Mouse (Mus musculus): ENCODE data around the gene Gm49342. TPM values are rescaled to one million over a fixed set of nuclear protein-coding genes. Genes with fewer than 3 reads are reported as not detected.
A peak's percentile ranks its signal among the peaks of the same experiment; 100 is the strongest.
"Not testable (repeated sequence)": the region's sequence is repeated elsewhere in the genome, so short reads cannot be mapped to it uniquely, and the experiment has no call there.

Gene Gm49342
- polyA plus RNA-seq, 1 experiment from 2014 or later = not detected

DNA sequence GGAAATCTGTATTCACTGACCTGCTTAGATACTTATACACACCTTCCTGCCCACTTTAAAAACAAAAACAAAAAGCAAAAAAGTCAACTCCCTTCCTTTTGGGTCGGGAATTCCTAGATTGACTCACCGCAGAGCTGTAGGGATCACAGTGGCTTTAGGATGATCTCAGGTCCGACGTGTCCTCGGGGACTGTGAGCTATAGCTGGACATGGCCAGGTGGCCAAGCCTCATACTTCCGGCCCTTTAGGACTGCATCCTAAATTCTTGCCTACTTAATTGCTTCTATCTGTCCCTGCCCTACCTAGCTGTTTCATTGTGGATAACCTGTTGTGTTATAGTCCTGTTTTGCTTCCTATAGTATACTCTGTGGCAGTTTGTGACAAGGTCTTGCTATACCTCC is 764 bp downstream of the Gm49342 start:
- H3K4me1 ChIP-seq; H3K36me3 ChIP-seq (replicated peaks); H3K27me3 ChIP-seq; H3K9me3 ChIP-seq: not testable (repeated sequence)
- 10% methylated on average over 6 of the region's 6 CpGs for WGBS
- H3K9ac ChIP-seq = peak overlapping the region; percentile 60
- H3K4me3 ChIP-seq (replicated peaks) = peak overlapping the region; percentile 48
- peak overlapping the region; percentile 60 for H3K4me2 ChIP-seq
- peak overlapping the region; percentile 89 for H3K27ac ChIP-seq
- ATAC-seq (ENCODE audit: low FRiP score) = peak; percentile 38; the same call in 1 of the 2 replicates

DNA sequence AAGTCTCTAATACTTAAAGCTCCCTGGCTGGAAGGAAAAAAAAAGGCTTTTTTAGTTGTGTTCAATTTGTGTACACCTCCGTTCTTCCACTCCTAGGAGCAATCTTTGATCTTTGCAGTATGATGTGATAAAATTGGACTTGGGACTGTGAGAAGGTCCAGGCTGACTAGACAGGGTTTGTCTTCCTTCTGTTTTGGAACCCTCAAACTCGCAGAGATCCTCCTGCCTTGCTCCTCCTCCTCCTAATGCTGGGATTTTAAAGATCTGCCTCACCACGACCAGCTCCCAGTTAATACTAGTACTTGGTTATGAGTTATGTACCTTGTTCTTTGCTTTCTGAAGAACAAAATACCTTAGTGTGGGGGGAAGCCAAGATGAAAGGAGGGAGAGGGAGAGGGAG is 1.2 kb downstream of the Gm49342 start:
- not testable (repeated sequence) for H3K27ac ChIP-seq; H3K27me3 ChIP-seq; H3K4me1 ChIP-seq; H3K36me3 ChIP-seq (replicated peaks); H3K9me3 ChIP-seq; ATAC-seq (ENCODE audit: low FRiP score)
- 35% methylated on average over 3 of the region's 3 CpGs for WGBS
- peak overlapping the region; percentile 60 for H3K4me2 ChIP-seq
- peak overlapping the region; percentile 48 for H3K4me3 ChIP-seq (replicated peaks)
- peak overlapping the region; percentile 60 for H3K9ac ChIP-seq

DNA sequence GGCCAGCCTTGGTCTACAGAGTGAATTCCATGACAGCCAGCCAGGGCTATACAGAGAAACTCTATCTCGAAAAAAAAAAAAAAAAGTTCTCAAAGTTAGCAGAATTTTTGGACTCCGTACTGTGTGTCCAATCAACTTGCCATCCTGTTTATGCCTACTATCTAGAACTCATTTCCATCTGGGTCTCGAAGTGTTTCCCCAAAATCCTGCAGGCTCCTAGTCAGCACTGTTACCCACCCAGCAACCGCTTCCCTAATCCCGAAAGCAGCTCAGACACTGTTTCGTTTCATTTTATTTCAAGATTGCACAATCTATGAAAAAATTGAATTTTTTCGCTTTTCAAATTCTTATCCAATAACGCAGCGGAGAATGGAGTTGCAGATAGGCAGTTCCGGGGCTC is 11.2 kb downstream of the Gm49342 start:
- Histone ChIP-seq H3K4me2 (no peak overlapping the region), H3K9me3 (no peaks in the 10 kb centered on the region), H3K9ac (no peak overlapping the region), H3K27me3 (no peaks in the 10 kb centered on the region), H3K27ac (no peak overlapping the region), H3K36me3 (replicated peaks) (peaks cover 9% of the 10 kb centered on the region), H3K4me1 (0 out of 2 replicates have a peak, but pooled peaks cover 3% of the 10 kb centered on the region), H3K4me3 (replicated peaks) (no peak overlapping the region)
- ATAC-seq (ENCODE audit: low FRiP score) = no peak
- 89% methylated on average over 10 of the region's 10 CpGs for WGBS

DNA sequence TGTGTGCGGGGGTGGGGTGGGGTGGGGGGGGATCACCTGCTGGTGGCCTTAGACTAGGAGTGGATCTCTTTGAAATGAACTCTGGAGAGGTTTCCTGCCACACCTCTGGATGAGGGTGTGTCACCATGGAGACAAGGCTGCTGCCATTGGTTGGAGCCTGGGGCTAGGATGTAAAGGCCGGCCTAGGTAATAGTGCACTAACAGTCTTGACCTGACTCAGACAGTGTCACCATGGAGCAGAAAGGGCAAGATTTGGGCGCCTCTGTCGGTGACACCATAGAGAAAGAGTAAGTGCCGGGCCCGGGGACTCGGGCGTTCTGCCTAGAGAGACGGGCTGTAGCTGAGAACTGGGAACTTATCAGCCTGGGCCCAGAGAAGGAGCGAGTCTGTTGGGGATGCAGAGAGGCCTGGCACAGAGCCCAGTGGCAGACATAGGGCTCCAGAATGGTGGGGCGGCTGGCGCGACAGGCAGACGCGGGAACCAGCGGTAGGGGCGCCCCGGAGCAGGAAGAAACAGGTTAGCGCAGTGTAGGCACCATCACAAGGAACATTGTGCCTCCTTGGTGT is 11.7 kb downstream of the Gm49342 start, which contains the start of gene Pnp2:
TSS of gene Pnp2 (plus strand) at position 51 of the 567 bp plus-strand sequence.
- not testable (repeated sequence) for H3K27ac ChIP-seq, H3K9me3 ChIP-seq
- 0 out of 2 replicates have a peak within 1 kb of the TSS, but pooled peaks have one; percentile 3 for H3K4me3 ChIP-seq (replicated peaks)

DNA sequence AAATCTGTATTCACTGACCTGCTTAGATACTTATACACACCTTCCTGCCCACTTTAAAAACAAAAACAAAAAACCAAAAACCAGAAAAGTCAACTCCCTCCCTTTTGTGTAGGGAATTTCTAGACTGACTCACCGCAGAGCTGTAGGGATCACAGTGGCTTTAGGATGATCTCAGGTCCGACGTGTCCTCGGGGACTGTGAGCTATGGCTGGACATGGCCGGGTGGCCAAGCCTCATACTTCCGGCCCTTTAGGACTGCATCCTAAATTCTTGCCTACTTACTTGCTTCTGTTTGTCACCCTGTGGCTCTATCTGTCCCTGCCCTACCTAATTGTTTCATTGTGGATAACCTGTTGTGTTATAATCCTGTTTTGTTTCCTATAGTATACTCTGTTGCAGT is 12.4 kb downstream of the Gm49342 start:
- not testable (repeated sequence) for ATAC-seq (ENCODE audit: low FRiP score)

More for the DNA sequence above, 11.7 kb downstream of the Gm49342 start, which contains the start of gene Pnp2:
- peak within 1 kb of the TSS; percentile 35 for H3K4me2 ChIP-seq
- not testable (repeated sequence) for H3K9ac ChIP-seq; H3K4me1 ChIP-seq; H3K27me3 ChIP-seq; H3K36me3 ChIP-seq (replicated peaks)
- ATAC-seq (ENCODE audit: low FRiP score) = peak; percentile 89
- WGBS = 5% methylated on average over 19 of the region's 19 CpGs

DNA sequence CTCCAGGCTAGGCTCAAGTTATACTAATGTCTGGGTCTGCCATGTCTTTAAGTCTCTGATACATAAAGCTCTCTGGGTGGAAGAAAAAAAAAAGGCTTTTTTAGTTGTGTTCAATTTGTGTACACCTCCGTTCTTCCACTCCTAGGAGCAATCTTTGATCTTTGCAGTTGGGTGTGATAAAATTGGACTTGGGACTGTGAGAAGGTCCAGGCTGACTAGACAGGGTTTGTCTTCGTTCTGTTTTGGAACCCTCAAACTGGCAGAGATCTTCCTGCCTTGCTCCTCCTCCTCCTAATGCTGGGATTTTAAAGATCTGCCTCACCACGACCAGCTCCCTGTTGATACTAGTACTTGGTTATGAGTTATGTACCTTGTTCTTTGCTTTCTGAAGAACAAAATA is 12.8 kb downstream of the Gm49342 start:
- H3K27me3 ChIP-seq; H3K27ac ChIP-seq; H3K4me2 ChIP-seq; H3K36me3 ChIP-seq (replicated peaks); H3K4me1 ChIP-seq; H3K4me3 ChIP-seq (replicated peaks); H3K9me3 ChIP-seq; ATAC-seq (ENCODE audit: low FRiP score); H3K9ac ChIP-seq: not testable (repeated sequence)
- WGBS = 76% methylated on average over 3 of the region's 3 CpGs

More for the DNA sequence above, 12.4 kb downstream of the Gm49342 start:
- H3K36me3 ChIP-seq (replicated peaks); H3K27me3 ChIP-seq; H3K9ac ChIP-seq; H3K27ac ChIP-seq; H3K9me3 ChIP-seq; H3K4me1 ChIP-seq; H3K4me3 ChIP-seq (replicated peaks): not testable (repeated sequence)
- peak overlapping the region; percentile 35; the same call in 1 of the 2 replicates for H3K4me2 ChIP-seq
- WGBS = 82% methylated on average over 6 of the region's 6 CpGs

DNA sequence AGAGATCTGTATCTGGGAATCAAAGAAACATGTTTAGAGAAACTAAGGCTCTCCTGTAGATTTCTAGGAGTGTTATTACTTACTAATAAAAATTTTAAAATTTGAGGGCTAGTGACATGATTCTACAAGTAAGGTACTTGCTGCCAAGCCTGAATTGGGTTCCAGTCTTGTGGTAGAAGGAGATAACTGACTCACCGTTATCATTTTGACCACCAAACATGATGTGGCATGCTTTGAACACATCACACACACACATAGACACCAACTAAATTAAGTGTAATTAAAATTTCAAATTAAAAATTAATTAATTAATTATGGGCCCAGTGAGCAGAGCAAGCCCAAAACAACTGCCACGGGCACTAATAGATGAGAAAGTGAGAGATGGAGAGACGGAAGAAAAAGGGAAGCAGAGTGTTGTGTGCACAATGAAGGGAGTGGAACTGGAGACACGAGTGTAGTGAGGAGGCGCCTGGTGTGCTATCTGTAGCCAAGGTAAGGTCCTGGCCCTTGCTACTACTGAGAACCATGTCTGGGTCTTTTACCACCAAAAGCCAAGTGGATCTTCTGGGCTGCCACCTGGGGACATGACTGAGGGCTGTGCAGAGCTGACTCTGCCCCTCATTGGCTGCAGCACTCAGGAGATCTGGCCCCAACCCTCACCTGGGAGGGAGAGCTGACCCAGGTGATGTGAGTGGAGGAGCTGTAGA is 14.1 kb downstream of the Gm49342 start:
- H3K9ac ChIP-seq; H3K4me1 ChIP-seq; H3K4me3 ChIP-seq (replicated peaks); ATAC-seq (ENCODE audit: low FRiP score); H3K27ac ChIP-seq; H3K27me3 ChIP-seq; H3K4me2 ChIP-seq; H3K36me3 ChIP-seq (replicated peaks); H3K9me3 ChIP-seq: not testable (repeated sequence)
- 88% methylated on average over 5 of the region's 5 CpGs for WGBS

DNA sequence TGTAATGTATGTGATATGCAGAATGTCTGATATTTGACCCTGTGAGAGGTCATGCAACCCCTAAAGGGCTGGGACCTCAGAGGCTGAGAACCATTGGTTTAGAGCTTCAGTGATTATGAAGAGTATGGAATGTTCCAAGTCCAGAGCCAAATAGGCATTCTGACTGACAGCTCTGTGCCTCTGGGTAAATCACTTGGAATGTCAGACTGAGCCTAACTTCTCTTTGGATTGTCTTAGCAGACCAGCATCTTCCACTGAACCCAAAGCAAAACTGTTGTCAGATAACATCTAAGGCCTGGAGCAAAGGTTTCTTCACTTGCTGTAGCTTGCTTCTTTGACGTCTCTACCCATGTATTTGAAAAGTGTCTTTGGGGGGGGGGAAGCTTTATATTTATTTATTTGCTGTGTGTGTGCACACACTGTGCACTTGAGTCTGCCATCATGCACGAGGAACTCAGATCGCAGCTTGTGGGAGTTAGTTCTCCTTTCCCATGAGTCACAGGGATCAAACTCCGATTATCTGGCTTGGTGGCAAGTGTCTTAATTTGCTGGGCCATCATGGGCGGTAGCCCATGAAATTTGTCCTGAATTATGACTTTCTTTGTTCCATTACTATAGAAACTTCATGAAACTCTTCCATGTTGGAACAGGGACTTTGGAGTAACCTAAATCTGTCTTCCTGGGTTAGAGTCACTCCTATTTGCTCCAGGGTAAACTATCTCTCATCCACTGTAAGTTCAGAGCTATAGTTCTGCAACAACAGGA is 24.1 kb downstream of the Gm49342 start:
- H3K4me1 ChIP-seq = peaks cover 13% of the 10 kb centered on the region
- ATAC-seq (ENCODE audit: low FRiP score) = no peak
- H3K36me3 ChIP-seq (replicated peaks) = no peaks in the 10 kb centered on the region
- H3K9ac ChIP-seq = no peak overlapping the region
- H3K27me3 ChIP-seq = no peaks in the 10 kb centered on the region
- no peak overlapping the region for H3K4me3 ChIP-seq (replicated peaks)
- no peak overlapping the region for H3K27ac ChIP-seq
- WGBS = 79% methylated on average over 5 of the region's 5 CpGs
- H3K9me3 ChIP-seq = no peaks in the 10 kb centered on the region
- H3K4me2 ChIP-seq = no peak overlapping the region

DNA sequence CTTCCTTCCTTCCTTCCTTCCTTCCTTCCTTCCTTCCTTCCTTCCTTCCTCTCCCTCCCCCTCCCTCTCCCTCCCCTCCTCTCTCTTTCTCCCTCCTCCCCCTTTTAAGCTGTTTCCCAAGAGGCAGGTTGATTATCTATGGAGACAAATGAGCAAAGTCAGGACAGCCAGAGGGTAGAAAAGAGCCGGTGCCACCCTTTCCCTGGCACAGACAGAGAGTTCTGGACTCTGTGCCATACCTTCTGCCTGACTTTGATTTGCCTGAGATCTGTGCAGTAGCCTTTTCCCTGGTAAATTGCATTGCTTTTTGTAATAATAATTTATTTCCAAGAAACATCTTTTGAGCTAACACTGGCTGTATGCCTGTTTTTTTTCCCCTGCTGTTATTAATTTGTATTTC is 24.7 kb downstream of the Gm49342 start:
- no peak overlapping the region for H3K27ac ChIP-seq

DNA sequence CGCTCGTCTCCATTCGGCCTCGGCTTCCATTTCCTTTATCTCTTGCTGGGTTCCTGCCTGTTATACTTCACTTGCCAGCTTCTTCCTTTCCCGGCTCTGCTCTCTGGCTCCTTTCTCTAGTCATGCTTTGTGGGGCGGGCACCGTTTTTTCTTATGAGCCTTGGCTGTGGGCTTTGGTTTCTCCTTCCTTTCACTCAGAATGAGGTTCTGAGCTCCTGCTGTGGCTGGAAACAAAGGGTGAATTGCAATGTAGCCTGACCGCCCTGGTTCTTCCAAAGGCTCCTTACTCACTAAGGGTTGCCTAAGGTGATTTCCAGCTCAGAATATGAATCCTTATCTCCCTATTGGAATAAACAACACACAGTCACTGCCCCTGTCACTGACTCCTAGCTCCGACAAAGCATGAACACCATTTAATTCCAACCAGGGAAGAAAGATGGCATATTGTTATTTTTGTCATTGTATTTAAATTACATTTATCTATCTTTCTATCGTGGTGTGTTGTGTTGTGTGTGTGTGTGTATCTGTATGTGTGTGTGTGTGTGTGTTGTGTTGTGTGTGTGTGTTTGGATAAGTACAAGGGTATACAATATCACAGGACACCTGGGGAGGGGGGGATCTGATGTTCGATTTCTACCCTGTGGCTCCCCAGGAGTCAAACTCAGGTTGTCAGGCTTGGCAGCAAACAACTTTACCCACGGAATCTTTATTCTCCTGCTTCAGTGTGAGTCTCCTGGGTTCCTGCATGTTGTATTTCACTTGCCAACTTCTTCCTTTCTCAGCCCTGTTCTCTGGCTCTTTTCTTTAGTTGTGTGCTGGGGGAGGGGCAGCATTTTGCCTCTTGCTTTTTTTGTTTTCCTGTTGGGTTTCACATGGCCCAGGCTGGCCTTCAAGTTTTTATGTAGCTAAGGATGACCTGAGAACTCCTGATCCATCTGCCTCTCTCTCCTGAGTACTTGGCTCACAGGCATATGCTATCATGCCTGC is 25.5 kb downstream of the Gm49342 start:
- Histone ChIP-seq H3K27ac (0 out of 2 replicates have a peak overlapping the region, but pooled peaks have one; percentile 15), H3K9ac (no peak overlapping the region), H3K36me3 (replicated peaks) (no peaks in the 10 kb centered on the region), H3K9me3 (no peaks in the 10 kb centered on the region), H3K4me2 (peak overlapping the region; percentile 29), H3K4me3 (replicated peaks) (no peak overlapping the region), H3K4me1 (peaks cover 13% of the 10 kb centered on the region), H3K27me3 (no peaks in the 10 kb centered on the region)
- no peak for ATAC-seq (ENCODE audit: low FRiP score)
- WGBS = 13% methylated on average over 12 of the region's 12 CpGs

More for the DNA sequence above, 24.7 kb downstream of the Gm49342 start:
- no peaks in the 10 kb centered on the region for H3K36me3 ChIP-seq (replicated peaks)
- peaks cover 13% of the 10 kb centered on the region for H3K4me1 ChIP-seq
- WGBS = 0% methylated on average over 1 of the region's 1 CpGs
- H3K27me3 ChIP-seq = no peaks in the 10 kb centered on the region
- H3K9ac ChIP-seq = no peak overlapping the region
- H3K4me2 ChIP-seq = no peak overlapping the region
- H3K4me3 ChIP-seq (replicated peaks) = no peak overlapping the region
- H3K9me3 ChIP-seq = no peaks in the 10 kb centered on the region
- no peak for ATAC-seq (ENCODE audit: low FRiP score)

DNA sequence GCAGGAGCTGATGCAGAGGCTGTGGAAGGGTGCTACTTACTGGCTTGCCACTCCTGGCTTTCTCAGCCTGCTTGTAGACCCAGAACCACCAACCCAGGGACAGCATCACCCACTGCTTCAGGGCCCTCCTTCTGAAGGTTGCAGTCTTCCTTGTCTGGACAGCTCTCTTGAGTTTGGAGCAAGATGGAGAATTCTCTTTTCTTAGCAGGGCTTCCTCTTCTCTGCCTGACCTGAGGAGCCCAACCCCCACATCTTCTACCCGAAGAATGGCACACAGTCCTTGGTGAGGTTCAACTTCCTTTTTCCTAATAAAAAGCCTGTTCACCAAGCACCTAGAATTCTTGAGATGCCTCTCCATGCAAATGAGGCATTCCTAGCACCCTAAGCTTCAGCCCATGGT is 26.5 kb downstream of the Gm49342 start:
- no peaks in the 10 kb centered on the region for H3K27me3 ChIP-seq
- 69% methylated on average over 1 of the region's 1 CpGs for WGBS
- no peak overlapping the region for H3K27ac ChIP-seq
- no peaks in the 10 kb centered on the region for H3K9me3 ChIP-seq
- H3K4me1 ChIP-seq = peaks cover 13% of the 10 kb centered on the region
- no peak overlapping the region for H3K4me3 ChIP-seq (replicated peaks)
- H3K4me2 ChIP-seq = no peak overlapping the region
- no peak for ATAC-seq (ENCODE audit: low FRiP score)
- no peaks in the 10 kb centered on the region for H3K36me3 ChIP-seq (replicated peaks)
- H3K9ac ChIP-seq = no peak overlapping the region

Data from forebrain, embryonic 12.5 days (tissue).